Mouse (Mus musculus) spleen, adult 2 months (tissue): ENCODE results near the gene 4921507P07Rik. TPM values are rescaled to one million over a fixed set of nuclear protein-coding genes. Genes with fewer than 3 reads are reported as not detected.

Experiments
- DNase-seq, 2 experiments: peaks; one replicate each; pipeline versions ENCODE4 v3.0.0 to v3.0.0-alpha.2; 2012 to 2021; ENCODE audit warnings: low spot score in 2 of 2, low read depth in 1 of 2
- H3K27ac ChIP-seq: fragments of 200-500 bp; 2 replicates; pipeline ENCODE4 v1.5.1; 2012; ENCODE audit warnings: low read length, inconsistent platforms; ENCODE audit not compliant: insufficient read depth
- H3K27me3 ChIP-seq: fragments of 200-500 bp; 2 replicates; pipeline ENCODE4 v1.6.1; 2012; ENCODE audit warnings: mild to moderate bottlenecking, moderate library complexity, low read length, inconsistent platforms; ENCODE audit not compliant: control insufficient read depth, insufficient read depth
- H3K36me3 ChIP-seq: fragments of 200-500 bp; 2 replicates; pipeline ENCODE4 v1.6.1; 2012; ENCODE audit warnings: mild to moderate bottlenecking, low read length, inconsistent platforms; ENCODE audit not compliant: control insufficient read depth, insufficient read depth
- H3K4me1 ChIP-seq: fragments of 200-500 bp; 2 replicates; pipeline ENCODE4 v1.6.1; 2011; ENCODE audit warnings: inconsistent platforms; ENCODE audit not compliant: control insufficient read depth, insufficient read depth, insufficient read length
- H3K4me3 ChIP-seq: fragments of 200-500 bp; 2 replicates; pipeline ENCODE4 v1.5.1; 2011; ENCODE audit warnings: mild to moderate bottlenecking, inconsistent platforms; ENCODE audit not compliant: insufficient read depth, insufficient read length; ENCODE audit errors: extremely low read depth
- CTCF ChIP-seq: fragments of 200-500 bp; IDR thresholded peaks from 2 replicates; pipeline ENCODE4 v1.5.1; 2011; ENCODE audit warnings: mild to moderate bottlenecking, inconsistent platforms; ENCODE audit not compliant: insufficient read depth, insufficient read length, insufficient replicate concordance; ENCODE audit errors: extremely low read depth
- POLR2A ChIP-seq: fragments of 200-500 bp; IDR thresholded peaks from 2 replicates; pipeline ENCODE4 v1.6.1; 2011; ENCODE audit warnings: low read depth, low read length, inconsistent platforms
- WGBS: fragments of 180-500 bp; shearing (Covaris S2); methylation state at CpG from one replicate; pipeline ENCODE4 v1.1.7; 2018; 5-methylcytosine and 5-hydroxymethylcytosine counted together
- polyA plus RNA-seq: library from polyadenylated mRNA; depleted of rRNA; stranded (reverse); fragments of >200 nt; gene quantifications from 2 replicates; pipeline ENCODE4 v1.2.3, GENCODE M21; 2012

The 4921507P07Rik gene
- polyA plus RNA-seq, 1 experiment: 0.05 TPM

- H3K27me3 ChIP-seq: no peaks in the 10 kb centered on the region
- no peak for TF ChIP-seq POLR2A
- TF ChIP-seq CTCF: no peak
- DNase-seq: no peak
- H3K36me3 ChIP-seq: no peaks in the 10 kb centered on the region
- 92% methylated on average over 7 of the region's 7 CpGs for WGBS
- H3K4me3 ChIP-seq: no peak overlapping the region
- H3K4me1 ChIP-seq: no peaks in the 10 kb centered on the region
- H3K27ac ChIP-seq: no peak overlapping the region
These were observed 10.7 kb downstream of the 4921507P07Rik start for GRCm38 (mm10) chr6:50585733-50586132.

- no peak overlapping the region for H3K27ac ChIP-seq
- H3K27me3 ChIP-seq: no peaks in the 10 kb centered on the region
- 66% methylated on average over 1 of the region's 1 CpGs for WGBS
- no peaks in the 10 kb centered on the region; the same call in 1 of the 2 replicates for H3K4me1 ChIP-seq
- no peaks in the 10 kb centered on the region for H3K36me3 ChIP-seq
- no peak for DNase-seq
- TF ChIP-seq CTCF: no peak
- TF ChIP-seq POLR2A: no peak
- no peak overlapping the region for H3K4me3 ChIP-seq
These were observed 24.8 kb downstream of the 4921507P07Rik start for GRCm38 (mm10) chr6:50571661-50572060.

GRCm38 (mm10) chr6:50566997-50567255 lies 29.5 kb downstream of the 4921507P07Rik start:
- Histone ChIP-seq H3K4me1 (peaks cover 3% of the 10 kb centered on the region; the same call in 1 of the 2 replicates), H3K27me3 (no peaks in the 10 kb centered on the region), H3K27ac (peak overlapping the region; percentile 82), H3K4me3 (peak overlapping the region; percentile 76), H3K36me3 (peaks cover 7% of the 10 kb centered on the region)
- 13% methylated on average over 6 of the region's 6 CpGs for WGBS
- no peak for TF ChIP-seq CTCF
- no peak for TF ChIP-seq POLR2A
- no peak for DNase-seq

- WGBS: under 1% methylated on average over 78 of the region's 78 CpGs
These were observed 30.1 kb downstream of the 4921507P07Rik start, which contains the start of gene Cycs for GRCm38 (mm10) chr6:50566141-50566996. Gene Cycs (minus strand): TSS chr6:50566538.

GRCm38 (mm10) chr6:50563651-50564050 lies 32.8 kb downstream of the 4921507P07Rik start:
- no peak for TF ChIP-seq POLR2A
- no peak for TF ChIP-seq CTCF
- 93% methylated on average over 3 of the region's 3 CpGs for WGBS
- Histone ChIP-seq H3K27me3 (no peaks in the 10 kb centered on the region), H3K36me3 (peaks cover 7% of the 10 kb centered on the region), H3K4me1 (peaks cover 3% of the 10 kb centered on the region; the same call in 1 of the 2 replicates), H3K4me3 (no peak overlapping the region), H3K27ac (no peak overlapping the region)
- no peak for DNase-seq

More at GRCm38 (mm10) chr6:50566141-50566996, 30.1 kb downstream of the 4921507P07Rik start, which contains the start of gene Cycs:
- DNase-seq: peak; percentile 99
- Histone ChIP-seq H3K36me3 (peaks cover 7% of the 10 kb centered on the region), H3K27me3 (no peaks in the 10 kb centered on the region), H3K4me3 (peak within 1 kb of the TSS; percentile 76), H3K4me1 (peaks cover 3% of the 10 kb centered on the region; the same call in 1 of the 2 replicates), H3K27ac (peak within 1 kb of the TSS; percentile 82)
- peak; percentile 89 for TF ChIP-seq POLR2A
- TF ChIP-seq CTCF: no peak

GRCm38 (mm10) chr6:50562421-50562820 lies 34.0 kb downstream of the 4921507P07Rik start:
- Histone ChIP-seq H3K27me3 (no peaks in the 10 kb centered on the region), H3K4me3 (no peak overlapping the region), H3K36me3 (peaks cover 7% of the 10 kb centered on the region), H3K27ac (no peak overlapping the region), H3K4me1 (peaks cover 3% of the 10 kb centered on the region; the same call in 1 of the 2 replicates)
- WGBS: 74% methylated on average over 4 of the region's 4 CpGs
- TF ChIP-seq POLR2A: no peak
- TF ChIP-seq CTCF: no peak
- no peak for DNase-seq

- 90% methylated on average over 1 of the region's 1 CpGs for WGBS
- Histone ChIP-seq H3K27ac (no peak overlapping the region), H3K36me3 (peaks cover 7% of the 10 kb centered on the region), H3K4me1 (peaks cover 3% of the 10 kb centered on the region; the same call in 1 of the 2 replicates), H3K27me3 (no peaks in the 10 kb centered on the region), H3K4me3 (no peak overlapping the region)
- TF ChIP-seq CTCF: no peak
- TF ChIP-seq POLR2A: no peak
- no peak for DNase-seq
These were observed 35.7 kb downstream of the 4921507P07Rik start for GRCm38 (mm10) chr6:50560776-50561175.
